Comparison of ENCODE assay signal across 8 mouse cellular contexts in genomic region chr8:111439189-111439588, GRCm38 (mm10). TPM values are rescaled to one million over a fixed set of nuclear protein-coding genes. Genes with fewer than 3 reads are reported as not detected.
DNase-seq lines count a peak whose midpoint lies in the region; ATAC-seq and TF ChIP-seq lines count a peak whose summit lies in the region.
"Had no signal": no experiment of that assay in that cellular context is flagged by ENCODE, and none has a peak within 500 bp of the region (broad histone marks: within the 10 kb centered on the region; RNA-seq: fewer than 3 reads in every experiment).

No protein-coding gene starts in this region.

- no peak overlapping the region for H3K4me3 ChIP-seq in ES-E14 (ENCODE audit: insufficient read depth in 1 of 2, low read depth in 1 of 2, low read length in 2 of 2, poor library complexity in 1 of 2, severe bottlenecking in 1 of 2)
- H3K4me3 ChIP-seq: myocyte had no signal

- peaks cover 0 to 3% of the 10 kb centered on the region in 2 experiments; a peak in 1 of 4 replicates for H3K4me1 ChIP-seq in ES-E14 (ENCODE audit: control insufficient read depth in 2 of 2, insufficient read depth in 2 of 2, low read length in 2 of 2, poor library complexity in 1 of 2)

- no peaks in the 10 kb centered on the region for H3K36me3 ChIP-seq in ES-E14 (ENCODE audit: control insufficient read depth, insufficient read depth, low read length, poor library complexity, severe bottlenecking)

- in situ Hi-C loops in ES-E14 (cut with MboI; ENCODE audit: low sequenced_read_pairs in 2 of 2, unreplicated experiment in 2 of 2): loop anchor here in 1 of 2 experiments (5.0 kb wide), 1 partner anchor 92 kb away; no protein-coding TSS in a partner anchor

- no peak overlapping the region for H3K27ac ChIP-seq in ES-E14 (ENCODE audit: insufficient read depth, low read depth, low read length, poor library complexity, severe bottlenecking)

- DNase-seq in ES-E14 (ENCODE audit: low read depth, low spot score): peak; percentile 75
- peak; percentile 54 for DNase-seq in adrenal gland, adult 8-10 months
- DNase-seq in embryo, embryonic 11.5 days (ENCODE audit: low read depth, low spot score): peak; percentile 61
- DNase-seq in layer of hippocampus, adult 9-10 months (ENCODE audit: low spot score): peak; percentile 85
- DNase-seq in lung, postnatal 10 days: peak; percentile 82
- peak; percentile 79 for DNase-seq in right cerebral cortex, postnatal 4 days

- ATAC-seq in hematopoietic stem cell, adult 5-6 weeks (replicated peaks in 1 of 2; ENCODE audit: insufficient read depth in 1 of 2, low FRiP score in 2 of 2, low TSS enrichment in 1 of 2, low read depth in 1 of 2, poor library complexity in 2 of 2, severe bottlenecking in 2 of 2): peak; percentile 68 to 75

- H3K9me3 ChIP-seq in ES-E14 (ENCODE audit: control insufficient read depth, insufficient read depth, low read depth, low read length): no peaks in the 10 kb centered on the region

- H3K9ac ChIP-seq in ES-E14 (ENCODE audit: insufficient read depth, low read depth, low read length, poor library complexity, severe bottlenecking): no peak overlapping the region

TF ChIP-seq in ES-E14, 5 proteins besides CTCF, POLR2A, EP300 and RAD21:
- TF ChIP-seq ZC3H11A (IDR thresholded peaks at IDR 0.05; ENCODE audit: borderline replicate concordance, low read depth, low read length) (peak; percentile 79), ZNF384 (IDR thresholded peaks at IDR 0.05; ENCODE audit: low read depth, low read length) (no peak)
TF ChIP-seq in ES-E14: peak in this region for 1.

RNA-seq across cellular contexts. Expression of gene Fa2h, which starts 45.6 kb away (rescaled TPM):
- not detected in 2 replicates for total RNA-seq in ES-E14 (2012; rRNA removed)
- total RNA-seq in adrenal gland, adult 8-10 months (2022): 1 to 10 TPM in 2 of 4 experiments, not detected in 2; 1.9 to 9.5 TPM
- total RNA-seq in hematopoietic stem cell, adult 5-6 weeks (2017): not detected in 2 replicates
